Mouse (Mus musculus): Measurements from ENCODE around the gene C1qtnf2. TPM values are rescaled to one million over a fixed set of nuclear protein-coding genes. Genes with fewer than 3 reads are reported as not detected.

The C1qtnf2 gene
- polyA plus RNA-seq, 1 experiment from 2014 or later: 0.93 TPM

- ATAC-seq (ENCODE audit: insufficient number of reproducible peaks, low FRiP score, low TSS enrichment, low read depth) (no peak), DNase-seq (ENCODE audit: low spot score) (no peak)
- Histone ChIP-seq H3K9me3 (ENCODE audit: control insufficient read depth, low read length) (no peaks in the 10 kb centered on the region), H3K27ac (replicated peaks; ENCODE audit: low read depth, low read length) (no peak overlapping the region), H3K4me3 (ENCODE audit: low read depth, low read length) (no peak overlapping the region), H3K4me1 (ENCODE audit: control insufficient read depth, insufficient read depth, low read length) (0 out of 2 replicates have a peak, but pooled peaks cover 3% of the 10 kb centered on the region), H3K27me3 (ENCODE audit: control insufficient read depth, insufficient read depth, low read length) (no peaks in the 10 kb centered on the region), H3K4me2 (ENCODE audit: low read depth, severe bottlenecking) (no peak overlapping the region), H3K9ac (ENCODE audit: low read length) (no peak overlapping the region), H3K36me3 (ENCODE audit: control insufficient read depth, insufficient read depth, low read length) (no peaks in the 10 kb centered on the region)
- WGBS: 26% methylated on average over 1 of the region's 1 CpGs
Observed at GRCm38 (mm10) chr11:43473115-43473514, 961 bp upstream of the C1qtnf2 start.

GRCm38 (mm10) chr11:43473635-43474224, 346 bp upstream of the C1qtnf2 start:
- 56% methylated on average over 15 of the region's 15 CpGs for WGBS
- Histone ChIP-seq H3K9ac (ENCODE audit: low read length) (no peak overlapping the region), H3K4me1 (ENCODE audit: control insufficient read depth, insufficient read depth, low read length) (0 out of 2 replicates have a peak, but pooled peaks cover 3% of the 10 kb centered on the region), H3K27me3 (ENCODE audit: control insufficient read depth, insufficient read depth, low read length) (no peaks in the 10 kb centered on the region), H3K9me3 (ENCODE audit: control insufficient read depth, low read length) (no peaks in the 10 kb centered on the region), H3K4me3 (ENCODE audit: low read depth, low read length) (peak overlapping the region; percentile 18; the same call in 1 of the 2 replicates), H3K27ac (replicated peaks; ENCODE audit: low read depth, low read length) (no peak overlapping the region), H3K4me2 (ENCODE audit: low read depth, severe bottlenecking) (peak overlapping the region; percentile 51), H3K36me3 (ENCODE audit: control insufficient read depth, insufficient read depth, low read length) (no peaks in the 10 kb centered on the region)
- DNase-seq (ENCODE audit: low spot score) (no peak), ATAC-seq (ENCODE audit: insufficient number of reproducible peaks, low FRiP score, low TSS enrichment, low read depth) (no peak)

- H3K4me3 ChIP-seq (ENCODE audit: low read depth, low read length): no peak overlapping the region
- no peak overlapping the region for H3K9ac ChIP-seq (ENCODE audit: low read length)
- 65% methylated on average over 3 of the region's 3 CpGs for WGBS
- DNase-seq (ENCODE audit: low spot score) (no peak), ATAC-seq (ENCODE audit: insufficient number of reproducible peaks, low FRiP score, low TSS enrichment, low read depth) (no peak)
- no peaks in the 10 kb centered on the region for H3K36me3 ChIP-seq (ENCODE audit: control insufficient read depth, insufficient read depth, low read length)
- H3K4me2 ChIP-seq (ENCODE audit: low read depth, severe bottlenecking): no peak overlapping the region
- H3K27ac ChIP-seq (replicated peaks; ENCODE audit: low read depth, low read length): no peak overlapping the region
- peaks cover 5% of the 10 kb centered on the region; the same call in 1 of the 2 replicates for H3K4me1 ChIP-seq (ENCODE audit: control insufficient read depth, insufficient read depth, low read length)
- H3K9me3 ChIP-seq (ENCODE audit: control insufficient read depth, low read length): no peaks in the 10 kb centered on the region
- no peaks in the 10 kb centered on the region for H3K27me3 ChIP-seq (ENCODE audit: control insufficient read depth, insufficient read depth, low read length)
Observed at GRCm38 (mm10) chr11:43479376-43479775, 5.3 kb downstream of the C1qtnf2 start.

- Histone ChIP-seq H3K4me3 (ENCODE audit: low read depth, low read length) (no peak overlapping the region), H3K9ac (ENCODE audit: low read length) (no peak overlapping the region), H3K9me3 (ENCODE audit: control insufficient read depth, low read length) (no peaks in the 10 kb centered on the region), H3K27me3 (ENCODE audit: control insufficient read depth, insufficient read depth, low read length) (no peaks in the 10 kb centered on the region), H3K4me2 (ENCODE audit: low read depth, severe bottlenecking) (no peak overlapping the region), H3K4me1 (ENCODE audit: control insufficient read depth, insufficient read depth, low read length) (peaks cover 4% of the 10 kb centered on the region; the same call in 1 of the 2 replicates), H3K27ac (replicated peaks; ENCODE audit: low read depth, low read length) (no peak overlapping the region), H3K36me3 (ENCODE audit: control insufficient read depth, insufficient read depth, low read length) (no peaks in the 10 kb centered on the region)
- no peak for ATAC-seq (ENCODE audit: insufficient number of reproducible peaks, low FRiP score, low TSS enrichment, low read depth)
- DNase-seq (ENCODE audit: low spot score): no peak
- 14% methylated on average over 5 of the region's 5 CpGs for WGBS
Observed at GRCm38 (mm10) chr11:43480561-43480960, 6.5 kb downstream of the C1qtnf2 start.

- H3K4me1 ChIP-seq (ENCODE audit: control insufficient read depth, insufficient read depth, low read length): peaks cover 4% of the 10 kb centered on the region; the same call in 1 of the 2 replicates
- no peaks in the 10 kb centered on the region for H3K9me3 ChIP-seq (ENCODE audit: control insufficient read depth, low read length)
- ATAC-seq (ENCODE audit: insufficient number of reproducible peaks, low FRiP score, low TSS enrichment, low read depth) (no peak), DNase-seq (ENCODE audit: low spot score) (peak; percentile 33)
- H3K27me3 ChIP-seq (ENCODE audit: control insufficient read depth, insufficient read depth, low read length): no peaks in the 10 kb centered on the region
- 30% methylated on average over 3 of the region's 3 CpGs for WGBS
- H3K4me2 ChIP-seq (ENCODE audit: low read depth, severe bottlenecking): no peak overlapping the region
- no peak overlapping the region for H3K4me3 ChIP-seq (ENCODE audit: low read depth, low read length)
- H3K36me3 ChIP-seq (ENCODE audit: control insufficient read depth, insufficient read depth, low read length): no peaks in the 10 kb centered on the region
- no peak overlapping the region for H3K9ac ChIP-seq (ENCODE audit: low read length)
- H3K27ac ChIP-seq (replicated peaks; ENCODE audit: low read depth, low read length): no peak overlapping the region
Observed at GRCm38 (mm10) chr11:43481672-43482522, 7.8 kb downstream of the C1qtnf2 start.

GRCm38 (mm10) chr11:43483122-43483792, 9.2 kb downstream of the C1qtnf2 start:
- H3K4me2 ChIP-seq (ENCODE audit: low read depth, severe bottlenecking): no peak overlapping the region

GRCm38 (mm10) chr11:43484057-43484456, 10.0 kb downstream of the C1qtnf2 start:
- Histone ChIP-seq H3K4me3 (ENCODE audit: low read depth, low read length) (no peak overlapping the region), H3K9me3 (ENCODE audit: control insufficient read depth, low read length) (no peaks in the 10 kb centered on the region), H3K4me1 (ENCODE audit: control insufficient read depth, insufficient read depth, low read length) (peaks cover 4% of the 10 kb centered on the region; the same call in 1 of the 2 replicates), H3K4me2 (ENCODE audit: low read depth, severe bottlenecking) (no peak overlapping the region), H3K9ac (ENCODE audit: low read length) (no peak overlapping the region), H3K27ac (replicated peaks; ENCODE audit: low read depth, low read length) (no peak overlapping the region), H3K27me3 (ENCODE audit: control insufficient read depth, insufficient read depth, low read length) (no peaks in the 10 kb centered on the region), H3K36me3 (ENCODE audit: control insufficient read depth, insufficient read depth, low read length) (no peaks in the 10 kb centered on the region)
- DNase-seq (ENCODE audit: low spot score): no peak
- 85% methylated on average over 4 of the region's 4 CpGs for WGBS
- ATAC-seq (ENCODE audit: insufficient number of reproducible peaks, low FRiP score, low TSS enrichment, low read depth): no peak

More at GRCm38 (mm10) chr11:43483122-43483792, 9.2 kb downstream of the C1qtnf2 start:
- Histone ChIP-seq H3K36me3 (ENCODE audit: control insufficient read depth, insufficient read depth, low read length) (no peaks in the 10 kb centered on the region), H3K4me3 (ENCODE audit: low read depth, low read length) (no peak overlapping the region), H3K9ac (ENCODE audit: low read length) (no peak overlapping the region), H3K27me3 (ENCODE audit: control insufficient read depth, insufficient read depth, low read length) (no peaks in the 10 kb centered on the region), H3K9me3 (ENCODE audit: control insufficient read depth, low read length) (no peaks in the 10 kb centered on the region), H3K4me1 (ENCODE audit: control insufficient read depth, insufficient read depth, low read length) (peaks cover 4% of the 10 kb centered on the region; the same call in 1 of the 2 replicates), H3K27ac (replicated peaks; ENCODE audit: low read depth, low read length) (no peak overlapping the region)
- 34% methylated on average over 6 of the region's 6 CpGs for WGBS
- ATAC-seq (ENCODE audit: insufficient number of reproducible peaks, low FRiP score, low TSS enrichment, low read depth) (no peak), DNase-seq (ENCODE audit: low spot score) (no peak)

- no peak for DNase-seq (ENCODE audit: low spot score)
- no peaks in the 10 kb centered on the region for H3K9me3 ChIP-seq (ENCODE audit: control insufficient read depth, low read length)
Observed at GRCm38 (mm10) chr11:43484652-43485051, 10.6 kb downstream of the C1qtnf2 start.

More at GRCm38 (mm10) chr11:43484652-43485051, 10.6 kb downstream of the C1qtnf2 start:
- Histone ChIP-seq H3K27ac (replicated peaks; ENCODE audit: low read depth, low read length) (no peak overlapping the region), H3K36me3 (ENCODE audit: control insufficient read depth, insufficient read depth, low read length) (no peaks in the 10 kb centered on the region), H3K4me1 (ENCODE audit: control insufficient read depth, insufficient read depth, low read length) (peaks cover 4% of the 10 kb centered on the region; the same call in 1 of the 2 replicates), H3K4me2 (ENCODE audit: low read depth, severe bottlenecking) (no peak overlapping the region), H3K9ac (ENCODE audit: low read length) (no peak overlapping the region), H3K4me3 (ENCODE audit: low read depth, low read length) (no peak overlapping the region), H3K27me3 (ENCODE audit: control insufficient read depth, insufficient read depth, low read length) (no peaks in the 10 kb centered on the region)
- WGBS: 33% methylated on average over 11 of the region's 11 CpGs
- ATAC-seq (ENCODE audit: insufficient number of reproducible peaks, low FRiP score, low TSS enrichment, low read depth): no peak

All from limb, embryonic 11.5 days (tissue).